Mouse (Mus musculus): Measurements from ENCODE around the gene Cd40lg.

The Cd40lg gene

GRCm38 (mm10) chrX:57211876-57212275 lies at the start of gene Cd40lg:
Cd40lg (plus strand) TSS chrX:57212143.
- no peak for DNase-seq (ENCODE audit: low spot score in 2 of 2)

GRCm38 (mm10) chrX:57166549-57166948 lies 45.4 kb upstream of the Cd40lg start:
- DNase-seq (ENCODE audit: low spot score in 2 of 2): no peak

- DNase-seq (ENCODE audit: low spot score in 2 of 2): no peak
Measured at GRCm38 (mm10) chrX:57171269-57171668, 40.7 kb upstream of the Cd40lg start.

GRCm38 (mm10) chrX:57177225-57177779 lies 34.6 kb upstream of the Cd40lg start:
- no peak for DNase-seq (ENCODE audit: low spot score in 2 of 2)

- no peak for DNase-seq (ENCODE audit: low spot score in 2 of 2)
Measured at GRCm38 (mm10) chrX:57182470-57182869, 29.5 kb upstream of the Cd40lg start.

GRCm38 (mm10) chrX:57183359-57183758 lies 28.6 kb upstream of the Cd40lg start:
- no peak for DNase-seq (ENCODE audit: low spot score in 2 of 2)

- DNase-seq (ENCODE audit: low spot score in 2 of 2): no peak
Measured at GRCm38 (mm10) chrX:57187301-57187700, 24.6 kb upstream of the Cd40lg start.

- no peak for DNase-seq (ENCODE audit: low spot score in 2 of 2)
Measured at GRCm38 (mm10) chrX:57189335-57189734, 22.6 kb upstream of the Cd40lg start.

GRCm38 (mm10) chrX:57196319-57196718 lies 15.6 kb upstream of the Cd40lg start:
- no peak for DNase-seq (ENCODE audit: low spot score in 2 of 2)

- no peak for DNase-seq (ENCODE audit: low spot score in 2 of 2)
Measured at GRCm38 (mm10) chrX:57198036-57198435, 13.9 kb upstream of the Cd40lg start.

- DNase-seq (ENCODE audit: low spot score in 2 of 2): no peak
Measured at GRCm38 (mm10) chrX:57200397-57200796, 11.5 kb upstream of the Cd40lg start.

GRCm38 (mm10) chrX:57210591-57210990 lies 1.4 kb upstream of the Cd40lg start:
- DNase-seq (ENCODE audit: low spot score in 2 of 2): no peak

GRCm38 (mm10) chrX:57212862-57213261 lies 919 bp downstream of the Cd40lg start:
- DNase-seq (ENCODE audit: low spot score in 2 of 2): no peak

GRCm38 (mm10) chrX:57215495-57215894 lies 3.6 kb downstream of the Cd40lg start:
- no peak for DNase-seq (ENCODE audit: low spot score in 2 of 2)

GRCm38 (mm10) chrX:57216271-57216670 lies 4.3 kb downstream of the Cd40lg start:
- no peak for DNase-seq (ENCODE audit: low spot score in 2 of 2)

- no peak for DNase-seq (ENCODE audit: low spot score in 2 of 2)
Measured at GRCm38 (mm10) chrX:57219563-57219962, 7.6 kb downstream of the Cd40lg start.

GRCm38 (mm10) chrX:57221881-57222280 lies 9.9 kb downstream of the Cd40lg start:
- DNase-seq (ENCODE audit: low spot score in 2 of 2): no peak

GRCm38 (mm10) chrX:57223301-57223700 lies 11.4 kb downstream of the Cd40lg start:
- DNase-seq (ENCODE audit: low spot score in 2 of 2): no peak

- DNase-seq (ENCODE audit: low spot score in 2 of 2): no peak
Measured at GRCm38 (mm10) chrX:57228178-57228577, 16.2 kb downstream of the Cd40lg start.

- peak in 1 of 2 experiments; percentile 2 for DNase-seq (ENCODE audit: low spot score in 2 of 2)
Measured at GRCm38 (mm10) chrX:57233596-57233995, 21.7 kb downstream of the Cd40lg start.

- no peak for DNase-seq (ENCODE audit: low spot score in 2 of 2)
Measured at GRCm38 (mm10) chrX:57235982-57236381, 24.0 kb downstream of the Cd40lg start.

- no peak for DNase-seq (ENCODE audit: low spot score in 2 of 2)
Measured at GRCm38 (mm10) chrX:57238572-57238971, 26.6 kb downstream of the Cd40lg start.

GRCm38 (mm10) chrX:57253329-57254055 lies 41.5 kb downstream of the Cd40lg start:
- no peak for DNase-seq (ENCODE audit: low spot score in 2 of 2)

- DNase-seq (ENCODE audit: low spot score in 2 of 2): no peak
Measured at GRCm38 (mm10) chrX:57260744-57261143, 48.8 kb downstream of the Cd40lg start.

Data from frontal cortex, postnatal 14 days (tissue).